Mouse (Mus musculus): ENCODE data around the gene 9530003J23Rik. TPM values are rescaled to one million over a fixed set of nuclear protein-coding genes. Genes with fewer than 3 reads are reported as not detected.
"Not testable (repeated sequence)": the region's sequence is repeated elsewhere in the genome, so short reads cannot be mapped to it uniquely, and the experiment has no call there.

Gene 9530003J23Rik
- total RNA-seq (2021) = not detected
- long read RNA-seq = 0 reads

DNA sequence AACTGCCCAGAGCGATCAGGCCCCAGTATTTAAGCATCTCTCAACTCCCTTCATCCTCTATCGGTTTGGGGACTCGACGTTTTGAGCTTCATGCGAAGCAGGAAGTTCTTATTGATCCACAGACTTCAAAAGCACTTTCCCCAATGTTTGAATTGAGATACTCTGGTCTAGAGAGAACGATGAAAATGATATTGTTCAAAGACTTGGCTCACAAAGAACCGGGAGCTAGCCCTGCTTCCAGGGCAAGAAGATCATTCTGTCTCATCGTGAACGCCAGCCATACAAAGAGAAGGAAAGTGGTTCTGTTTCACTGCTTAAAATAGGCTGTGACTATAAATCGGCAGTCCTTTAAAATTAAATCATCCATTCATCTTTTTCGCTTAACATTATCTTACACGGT is at the start of gene 9530003J23Rik:
Gene 9530003J23Rik, minus strand, starts transcription at position 101 of the 400 bp plus-strand sequence.
- DNase-seq (ENCODE audit: low spot score in 2 of 2) = no peak

DNA sequence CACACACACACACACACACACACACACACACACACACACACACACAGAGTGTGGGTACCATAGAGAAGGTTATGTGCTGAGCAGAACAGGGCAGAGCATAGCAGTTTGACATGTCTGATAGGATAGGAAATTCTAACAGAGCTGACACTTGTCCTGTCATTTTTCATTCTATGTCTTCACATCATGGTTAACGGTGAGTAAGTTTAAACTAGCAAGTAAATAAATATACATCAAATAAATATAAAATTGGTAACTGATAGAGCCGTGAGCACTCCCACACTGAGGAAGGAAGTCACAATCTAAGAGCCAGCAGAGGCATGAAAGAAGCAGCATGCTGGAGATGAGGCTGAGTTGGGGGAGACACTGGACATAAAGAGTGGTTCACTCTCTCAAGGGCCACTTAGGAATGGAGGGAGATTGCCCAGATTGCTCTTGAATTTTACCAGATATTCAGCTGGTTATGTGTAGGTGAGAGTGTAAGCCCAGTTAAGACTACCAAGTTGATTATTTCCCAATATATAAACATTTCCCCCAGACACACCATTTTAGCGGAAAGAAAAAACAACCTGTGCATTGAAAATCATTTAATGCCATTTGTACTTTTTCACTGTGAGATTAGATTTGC is 48.8 kb upstream of the 9530003J23Rik start:
- DNase-seq (ENCODE audit: low spot score in 2 of 2) = no peak

DNA sequence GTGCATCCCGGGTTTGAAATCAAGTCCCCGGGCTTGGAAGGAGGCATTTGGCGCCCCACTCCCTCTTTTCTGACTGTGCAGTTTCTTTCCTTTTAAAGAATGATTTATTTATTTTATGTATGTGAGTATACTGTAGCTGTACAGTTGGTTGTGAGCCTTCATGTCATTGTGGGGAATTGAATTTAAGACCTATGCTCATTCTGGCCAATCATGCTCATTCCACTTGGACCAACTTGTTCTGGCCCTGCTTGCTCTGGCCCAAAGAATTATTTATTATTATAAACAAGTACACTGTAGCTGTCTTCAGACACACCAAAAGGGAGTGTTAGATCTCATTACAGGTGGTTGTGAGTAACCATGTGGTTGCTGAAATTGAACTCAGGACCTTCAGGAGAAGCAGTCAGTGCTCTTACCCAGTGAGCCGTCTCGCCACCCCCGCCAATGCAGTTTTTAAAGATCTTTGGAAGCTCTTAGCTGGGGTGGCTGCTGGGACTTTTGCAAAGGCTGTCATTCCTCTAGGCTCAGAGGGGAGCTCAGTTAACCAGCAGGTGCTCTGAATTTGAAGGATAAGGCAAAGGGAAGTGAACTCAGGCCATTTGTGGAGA is 48.0 kb upstream of the 9530003J23Rik start:
- no peak for DNase-seq (ENCODE audit: low spot score in 2 of 2)

DNA sequence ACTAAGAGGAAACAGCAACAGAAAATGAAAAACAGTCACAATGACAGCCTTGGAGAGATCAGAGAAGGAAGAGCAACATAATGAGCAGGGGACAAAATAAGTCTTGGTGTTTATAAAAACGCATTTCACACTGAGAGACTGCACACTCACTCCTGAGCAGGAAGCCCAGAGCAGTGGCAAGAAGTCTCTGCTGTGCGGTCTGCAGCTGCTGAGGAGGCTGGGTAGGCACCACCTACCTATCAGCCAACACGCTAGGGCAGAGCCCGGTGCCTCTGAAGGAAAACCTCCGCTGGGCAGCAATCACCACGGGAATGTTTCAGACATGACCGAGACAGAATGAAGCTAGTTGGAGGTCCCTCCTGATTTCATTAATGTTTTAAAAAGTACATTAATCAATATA is 47.1 kb upstream of the 9530003J23Rik start:
- DNase-seq (ENCODE audit: low spot score in 2 of 2) = not testable (repeated sequence)

DNA sequence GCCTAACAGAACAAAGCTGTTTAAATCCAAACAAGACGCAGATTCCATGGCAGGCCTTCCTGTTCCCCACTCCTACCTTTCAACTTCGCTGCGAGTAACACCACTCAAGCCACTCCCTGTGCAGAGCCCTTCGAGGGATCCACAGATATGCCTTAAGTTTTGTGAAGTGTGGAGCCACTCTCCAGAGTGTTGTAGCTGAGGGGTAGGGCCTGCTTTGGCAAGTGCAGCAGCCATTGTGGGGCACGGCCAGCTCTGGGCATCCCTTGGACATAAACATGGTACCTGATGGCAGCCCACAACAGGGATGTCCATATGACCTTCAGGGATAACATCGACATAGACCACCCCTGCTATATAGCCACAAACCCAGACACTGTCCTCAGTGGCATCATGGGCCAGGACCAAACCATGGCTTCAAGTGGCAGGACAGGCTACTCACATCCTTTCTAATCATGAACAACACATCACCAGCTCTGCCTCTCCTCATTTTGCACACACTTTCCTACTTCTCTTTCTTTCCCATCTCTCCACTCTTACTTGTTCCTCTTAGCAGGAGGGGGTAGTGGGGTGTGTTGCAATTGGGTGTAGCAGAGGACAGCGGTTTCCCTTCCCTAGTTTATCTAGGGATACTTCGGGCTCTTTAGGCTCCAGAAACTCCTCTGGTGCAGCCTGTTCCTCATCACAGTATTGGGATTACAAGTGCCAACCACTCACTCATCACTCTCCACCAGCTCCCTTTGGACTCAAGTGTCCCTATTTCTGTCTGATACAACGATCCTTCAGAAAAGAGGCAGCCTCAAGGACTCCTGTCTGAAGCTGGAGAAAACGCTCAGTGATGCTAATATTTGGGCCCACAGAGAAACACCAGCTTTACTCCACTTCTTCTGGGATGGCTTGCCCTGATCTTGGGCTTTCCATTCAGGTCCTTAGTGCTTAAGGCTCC is 46.3 kb upstream of the 9530003J23Rik start:
- no peak for DNase-seq (ENCODE audit: low spot score in 2 of 2)

DNA sequence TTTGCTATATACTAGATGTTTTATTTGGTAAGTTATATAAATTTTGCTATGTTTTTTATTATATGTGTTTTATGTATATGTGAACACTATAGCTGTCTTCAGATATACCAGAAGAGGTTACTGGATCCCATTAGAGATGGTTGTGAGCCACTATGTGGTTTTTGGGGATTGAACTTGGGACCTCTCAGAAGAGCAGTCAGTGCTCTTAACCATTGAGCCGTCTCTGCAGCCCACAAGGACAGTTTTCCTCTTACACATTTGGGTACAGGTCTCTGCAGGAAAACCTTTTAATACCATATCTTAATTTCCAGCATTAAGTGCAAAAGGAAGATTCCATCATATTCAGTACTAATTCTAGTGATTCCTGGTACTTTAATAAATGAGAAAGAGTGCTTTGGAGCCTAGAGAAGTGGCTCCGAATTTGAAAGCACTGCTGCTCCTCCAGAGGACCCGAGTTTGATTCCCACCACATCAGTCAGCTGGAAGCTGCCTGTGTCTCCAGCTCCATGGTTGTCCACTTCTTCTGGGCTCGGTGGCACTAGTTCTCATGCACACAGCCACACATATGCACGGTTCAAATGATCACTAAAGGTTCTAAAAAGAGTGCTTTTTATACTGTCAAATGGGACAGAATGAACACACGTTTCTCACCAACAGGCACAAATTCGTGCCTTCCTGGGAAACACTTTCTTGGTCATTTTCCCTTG is 45.5 kb upstream of the 9530003J23Rik start:
- no peak for DNase-seq (ENCODE audit: low spot score in 2 of 2)

DNA sequence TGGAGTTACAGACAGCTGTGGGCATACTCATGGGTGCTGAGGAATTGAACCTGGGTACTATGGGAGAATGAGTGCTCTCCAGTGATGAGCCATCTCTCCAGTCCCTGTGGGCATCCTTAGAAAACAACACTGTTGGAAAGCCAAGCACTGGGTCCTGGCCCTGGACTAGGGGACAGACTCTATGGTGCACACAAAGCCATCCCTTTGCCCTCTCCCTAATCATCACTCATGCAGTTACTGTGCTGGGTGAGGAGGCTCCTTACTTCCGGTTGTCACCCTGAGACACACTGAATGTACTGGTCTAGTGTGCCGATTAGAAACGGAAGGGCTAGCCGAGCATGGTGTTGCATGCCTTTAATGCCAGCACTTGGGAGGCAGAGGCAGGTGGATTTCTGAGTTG is 44.7 kb upstream of the 9530003J23Rik start:
- not testable (repeated sequence) for DNase-seq (ENCODE audit: low spot score in 2 of 2)

DNA sequence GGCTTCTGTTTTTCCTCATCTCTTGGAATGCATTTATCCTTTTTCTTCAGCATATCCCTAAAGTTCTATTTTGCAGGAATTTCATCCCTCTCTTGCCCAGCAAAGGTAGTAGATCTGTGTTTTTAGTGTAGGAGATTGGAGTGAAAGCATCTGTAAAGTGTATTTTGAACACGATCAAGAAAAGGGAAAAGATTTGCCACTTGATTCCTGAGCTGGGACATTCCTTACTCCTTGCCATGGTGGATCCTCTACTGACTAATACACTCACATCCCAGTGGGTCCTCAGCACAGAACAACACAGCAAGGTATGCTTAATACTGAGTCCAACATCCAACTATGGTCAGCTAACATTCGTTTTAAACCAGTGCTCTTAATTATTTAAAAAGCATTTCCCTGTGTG is 44.0 kb upstream of the 9530003J23Rik start:
- no peak for DNase-seq (ENCODE audit: low spot score in 2 of 2)

DNA sequence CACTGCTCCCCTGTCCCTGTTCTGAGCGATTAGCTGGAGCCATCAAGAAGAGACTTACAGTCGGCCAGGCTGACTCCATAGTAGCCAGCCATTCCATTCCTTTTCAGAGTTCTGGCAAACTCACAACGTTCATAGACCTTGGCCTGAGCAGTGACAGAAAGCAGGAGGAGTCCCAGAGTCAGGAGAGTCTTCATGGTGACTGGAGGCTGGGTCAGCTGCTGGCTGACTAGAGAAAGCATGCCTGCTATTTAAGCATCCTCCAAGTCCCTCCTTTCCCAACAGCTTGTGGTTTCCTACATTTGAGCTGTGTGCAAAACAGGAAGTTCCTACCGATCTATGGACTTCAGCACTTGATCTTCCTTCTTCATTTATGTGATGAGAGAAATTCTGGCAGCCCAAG is 43.5 kb upstream of the 9530003J23Rik start, which contains the start of gene Lyz2:
Gene Lyz2, minus strand, starts transcription at position 273 of the 400 bp plus-strand sequence.
- DNase-seq (ENCODE audit: low spot score in 2 of 2) = no peak

DNA sequence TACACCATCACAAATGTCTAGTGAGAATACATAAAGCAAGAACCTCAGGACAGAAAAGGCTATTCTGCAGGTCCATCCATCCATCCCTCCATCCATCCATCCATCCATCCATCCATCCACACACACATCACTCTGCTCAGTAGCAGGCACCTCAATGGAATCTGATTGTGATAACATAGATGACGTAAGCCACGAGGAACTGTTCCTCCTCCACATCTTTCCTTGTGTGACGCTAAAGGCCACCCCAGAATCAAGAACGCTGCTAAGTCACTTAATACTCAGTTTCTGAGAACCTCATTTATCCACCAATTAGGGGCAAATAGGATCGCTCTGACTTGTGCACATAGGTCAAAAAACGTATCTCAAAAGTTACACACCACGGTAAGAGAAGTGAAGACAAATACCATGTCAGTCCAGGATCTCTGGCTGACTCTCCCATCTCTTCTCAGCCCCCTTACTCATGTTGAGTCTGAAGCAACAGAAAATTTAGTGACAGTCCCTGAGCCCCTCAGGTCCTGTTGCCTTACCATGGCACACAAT is 42.9 kb upstream of the 9530003J23Rik start:
- no peak for DNase-seq (ENCODE audit: low spot score in 2 of 2)

DNA sequence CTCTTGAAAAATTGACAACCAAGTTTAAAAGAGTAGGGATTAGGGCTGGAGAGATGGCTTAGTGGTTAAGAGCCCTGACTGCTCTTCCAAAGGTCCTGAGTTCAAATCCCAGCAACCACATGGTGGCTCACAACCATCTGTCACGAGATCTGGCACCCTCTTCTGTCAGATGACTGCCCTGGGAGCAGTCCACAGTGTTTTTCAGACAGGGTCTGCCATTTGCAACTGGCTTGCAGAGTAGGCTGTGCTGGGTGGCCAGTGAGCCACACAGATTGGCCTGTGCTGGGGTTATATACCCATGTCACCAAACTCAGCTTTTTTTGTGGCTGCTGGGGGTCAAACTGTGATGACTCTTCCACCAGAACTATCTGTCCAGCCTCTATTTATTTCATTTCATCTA is 41.5 kb upstream of the 9530003J23Rik start:
- DNase-seq (ENCODE audit: low spot score in 2 of 2) = no peak

DNA sequence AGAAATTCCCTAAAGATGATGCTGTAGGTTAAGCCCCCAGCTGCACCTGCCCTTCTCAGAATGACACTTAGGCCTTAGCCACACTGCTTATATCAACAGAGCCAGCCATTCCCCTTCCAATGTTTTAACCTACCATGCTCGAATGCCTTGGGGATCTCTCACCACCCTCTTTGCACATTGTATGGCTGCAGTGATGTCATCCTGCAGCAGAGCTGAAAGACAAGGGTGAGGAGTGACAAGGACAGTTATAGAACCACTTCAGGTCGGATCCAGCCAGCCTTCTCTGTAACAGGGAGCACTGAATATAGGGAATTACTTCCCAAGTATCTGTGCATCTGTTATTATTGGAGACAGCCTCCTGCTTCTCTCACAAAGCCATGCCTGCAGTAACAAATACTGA is 40.0 kb upstream of the 9530003J23Rik start:
- DNase-seq (ENCODE audit: low spot score in 2 of 2) = not testable (repeated sequence)

DNA sequence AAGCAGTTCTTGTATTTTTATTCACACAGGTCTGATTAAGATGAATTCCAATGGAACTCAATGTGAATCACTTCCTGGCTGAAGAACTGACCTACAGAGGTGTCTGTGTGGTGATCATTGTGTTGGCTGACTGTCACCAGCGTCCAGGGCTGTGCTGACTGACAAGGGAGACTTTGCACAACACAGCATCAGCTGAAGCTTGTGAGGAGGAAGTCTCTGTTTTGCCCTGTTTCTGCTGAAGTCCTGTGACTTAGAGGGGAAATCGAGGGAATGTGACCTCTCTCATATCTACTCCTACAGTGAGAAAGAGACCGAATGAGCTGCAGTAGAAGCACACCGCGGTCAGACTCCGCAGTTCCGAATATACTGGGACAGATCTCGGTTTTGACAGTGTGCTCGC is 39.3 kb upstream of the 9530003J23Rik start:
- DNase-seq (ENCODE audit: low spot score in 2 of 2) = not testable (repeated sequence)

DNA sequence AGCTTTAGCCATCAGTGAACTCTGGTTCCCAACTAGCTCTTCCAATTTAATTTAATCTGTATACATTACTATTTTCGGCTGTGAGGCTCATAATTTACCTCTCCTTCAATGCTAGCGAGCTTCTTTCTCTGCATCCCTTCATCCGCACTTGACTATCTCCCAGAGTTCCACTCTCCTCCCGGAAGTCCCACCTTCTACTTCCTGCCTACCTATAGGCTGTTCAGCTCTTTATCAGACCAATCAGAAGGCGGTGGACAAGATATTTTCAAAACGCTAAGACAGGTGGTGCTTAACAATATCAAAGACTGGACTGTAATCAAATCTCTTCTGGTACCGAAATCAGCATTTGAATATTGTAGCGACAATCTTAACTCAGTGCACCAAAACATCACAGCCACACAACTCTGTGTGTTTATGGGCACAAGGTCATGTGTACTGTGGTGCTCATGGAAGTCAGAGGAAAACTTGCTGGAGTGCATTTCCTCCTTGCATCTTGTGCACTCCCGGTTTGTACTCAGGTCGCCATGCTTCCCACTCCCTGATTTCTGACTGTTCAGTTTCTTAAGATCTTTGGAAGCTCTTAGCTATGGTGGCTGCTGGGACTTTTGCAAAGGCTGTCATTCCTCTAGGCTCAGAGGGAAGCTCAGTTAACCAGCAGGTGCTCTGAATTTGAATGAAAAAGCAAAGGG is 37.3 kb upstream of the 9530003J23Rik start:
- DNase-seq (ENCODE audit: low spot score in 2 of 2) = no peak

DNA sequence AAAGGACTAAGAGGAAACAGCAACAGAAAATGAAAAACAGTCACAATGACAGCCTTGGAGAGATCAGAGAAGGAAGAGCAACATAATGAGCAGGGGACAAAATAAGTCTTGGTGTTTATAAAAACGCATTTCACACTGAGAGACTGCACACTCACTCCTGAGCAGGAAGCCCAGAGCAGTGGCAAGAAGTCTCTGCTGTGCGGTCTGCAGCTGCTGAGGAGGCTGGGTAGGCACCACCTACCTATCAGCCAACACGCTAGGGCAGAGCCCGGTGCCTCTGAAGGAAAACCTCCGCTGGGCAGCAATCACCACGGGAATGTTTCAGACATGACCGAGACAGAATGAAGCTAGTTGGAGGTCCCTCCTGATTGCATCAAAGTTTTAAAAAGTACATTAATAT is 36.1 kb upstream of the 9530003J23Rik start:
- DNase-seq (ENCODE audit: low spot score in 2 of 2) = not testable (repeated sequence)

DNA sequence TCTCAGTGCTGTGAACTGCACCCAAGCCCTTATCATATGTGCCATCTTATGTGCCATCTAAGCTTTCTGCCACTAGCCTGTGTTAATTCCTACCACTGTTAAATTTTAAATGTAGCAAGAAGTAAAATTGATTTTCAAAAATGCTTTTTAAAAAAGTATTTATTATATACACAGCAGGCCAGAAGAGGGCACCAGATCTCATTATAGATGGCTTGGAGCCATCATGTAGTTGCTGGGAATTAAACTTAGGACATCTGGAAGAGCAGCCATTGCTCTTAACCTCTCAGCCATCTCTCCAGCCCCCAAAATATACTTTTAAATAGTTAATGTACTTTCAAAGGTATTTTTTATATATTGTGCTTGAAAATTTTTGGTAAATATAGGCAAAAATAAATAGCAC is 33.5 kb upstream of the 9530003J23Rik start:
- DNase-seq (ENCODE audit: low spot score in 2 of 2) = no peak

DNA sequence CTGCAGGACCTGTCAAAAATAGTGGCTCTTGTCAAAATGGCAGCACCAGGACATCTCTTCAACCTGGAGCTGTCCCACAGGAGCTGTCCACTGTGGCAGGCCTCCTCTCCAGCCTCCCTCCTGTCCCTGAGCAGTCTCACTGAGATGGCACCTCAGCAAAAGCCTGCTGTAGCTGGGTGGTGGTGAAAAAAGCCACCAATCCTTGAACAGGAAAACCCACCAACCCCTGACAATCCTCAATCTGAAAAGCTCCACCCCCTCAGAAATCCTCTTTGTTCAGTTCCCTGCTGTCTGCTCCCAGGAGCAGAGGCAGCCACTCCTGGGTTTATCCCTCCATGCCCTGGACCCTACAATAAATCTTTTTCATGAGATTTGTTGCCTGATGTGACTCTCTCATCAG is 21.4 kb upstream of the 9530003J23Rik start:
- no peak for DNase-seq (ENCODE audit: low spot score in 2 of 2)

DNA sequence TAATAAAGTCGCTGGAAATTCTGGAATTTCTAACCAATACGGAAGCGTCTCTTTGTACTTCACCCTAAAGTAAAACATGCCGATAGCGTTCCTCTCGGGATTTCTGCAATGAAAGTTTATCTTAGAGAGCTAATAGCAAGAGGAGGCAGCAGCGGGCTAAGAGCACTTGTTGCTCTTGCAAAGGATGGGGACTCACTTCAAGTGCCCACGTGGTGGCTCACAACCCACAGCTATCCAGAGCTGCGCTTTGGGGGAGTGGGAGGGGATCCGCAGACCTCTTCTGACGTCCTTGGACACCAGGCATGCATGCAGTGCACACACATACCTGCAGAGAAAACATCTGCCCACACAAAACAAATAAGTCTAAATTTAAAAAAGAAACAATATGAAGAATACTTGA is 2.6 kb downstream of the 9530003J23Rik start:
- DNase-seq (ENCODE audit: low spot score in 2 of 2) = no peak

DNA sequence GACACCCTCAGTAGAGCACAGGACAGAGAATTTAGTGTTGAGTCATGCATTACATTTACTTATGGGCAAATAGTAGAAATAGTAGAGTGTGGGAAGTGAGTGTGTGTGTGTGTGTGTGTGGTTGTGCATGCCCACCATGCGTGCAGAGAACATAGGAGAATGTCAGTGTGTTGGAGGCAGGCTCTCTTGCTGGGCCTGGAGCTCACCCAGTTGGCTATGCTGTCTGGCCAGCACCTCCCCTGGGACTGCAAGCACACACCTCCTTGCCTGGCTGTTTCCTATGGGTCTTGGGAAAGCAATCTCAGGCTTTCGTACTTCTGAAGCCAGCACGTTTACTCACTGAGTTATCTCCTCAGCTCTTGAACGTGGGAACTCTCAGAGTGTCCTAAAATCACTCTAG is 3.7 kb downstream of the 9530003J23Rik start:
- DNase-seq (ENCODE audit: low spot score in 2 of 2) = no peak

DNA sequence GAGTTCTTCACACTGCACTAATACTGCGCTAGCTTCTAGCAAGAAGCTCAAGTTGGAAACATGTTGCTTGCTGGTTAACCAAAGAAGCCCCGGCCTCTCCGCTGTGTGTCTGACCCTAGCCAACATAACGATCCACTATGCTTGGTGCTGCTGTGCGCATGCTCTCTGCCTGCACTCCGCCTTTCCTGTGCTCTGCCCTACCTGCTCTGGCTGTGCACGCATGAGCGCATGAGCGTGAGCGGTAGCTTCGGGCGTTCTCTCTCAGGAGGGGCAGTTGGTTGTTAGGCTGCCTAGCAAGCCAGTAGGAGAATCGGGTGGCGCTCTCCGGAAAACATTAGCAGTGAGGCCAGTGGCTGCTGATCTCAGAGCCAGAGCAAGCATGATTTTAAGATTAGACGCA is 8.7 kb downstream of the 9530003J23Rik start:
- DNase-seq (ENCODE audit: low spot score in 2 of 2) = no peak
